In the genomic region with DNA sequence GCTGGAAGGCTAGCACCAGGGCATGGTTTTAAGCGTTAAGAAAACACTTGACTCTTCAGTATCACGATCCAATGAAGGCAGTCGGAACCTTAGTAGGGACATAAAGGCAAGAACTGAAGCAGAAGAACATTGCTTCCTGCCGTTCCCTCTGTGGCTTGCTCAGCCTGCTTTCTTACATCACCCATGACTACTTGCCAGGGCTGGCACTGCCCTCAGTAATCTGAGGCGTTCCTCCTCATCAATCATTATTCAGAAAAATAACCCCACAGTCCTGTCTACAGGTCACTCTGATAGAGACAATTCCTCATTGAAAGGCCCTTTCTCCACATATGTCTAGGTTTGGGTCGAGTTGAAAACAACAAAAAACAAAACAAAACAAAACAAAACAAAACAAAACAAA, we compare ENCODE assay signal across 26 mouse cellular contexts. TPM values are rescaled to one million over a fixed set of nuclear protein-coding genes. Genes with fewer than 3 reads are reported as not detected.
"Had no signal": no experiment of that assay in that cellular context is flagged by ENCODE, and none has a peak within 500 bp of the region (broad histone marks: within the 10 kb centered on the region; RNA-seq: fewer than 3 reads in every experiment).

No protein-coding gene starts in this region.

- H3K27me3 ChIP-seq: liver, embryonic 15.5 days; lung, embryonic 15.5 days; midbrain, embryonic 13.5 days; midbrain, embryonic 15.5 days; neural tube, embryonic 12.5 days had no signal

- H3K36me3 ChIP-seq: liver, embryonic 15.5 days; lung, embryonic 15.5 days; midbrain, embryonic 13.5 days; midbrain, embryonic 15.5 days; neural tube, embryonic 12.5 days had no signal

- H3K4me1 ChIP-seq: lung, embryonic 15.5 days; midbrain, embryonic 13.5 days; midbrain, embryonic 15.5 days; neural tube, embryonic 12.5 days had no signal

- DNase-seq: liver, postnatal 0 days; lung, adult 2 months; lung, postnatal 14 days; lung, postnatal 36 days; right cerebral cortex, postnatal 14 days; spleen, adult 18-20 months; thymus, adult 2 months; thymus, postnatal 25 days; thymus, postnatal 4 days had no signal

- H3K9ac ChIP-seq: liver, embryonic 15.5 days; liver, postnatal 0 days; lung, embryonic 15.5 days; midbrain, embryonic 13.5 days; midbrain, embryonic 15.5 days; neural tube, embryonic 12.5 days had no signal

- ATAC-seq: liver, postnatal 0 days; lung, postnatal 0 days; midbrain, embryonic 13.5 days; midbrain, embryonic 15.5 days had no signal

- H3K9me3 ChIP-seq: liver, embryonic 15.5 days; lung, embryonic 15.5 days; midbrain, embryonic 13.5 days; midbrain, embryonic 15.5 days; neural tube, embryonic 12.5 days had no signal

- H3K27ac ChIP-seq: liver, embryonic 15.5 days; lung, embryonic 15.5 days; macrophage; midbrain, embryonic 13.5 days; midbrain, embryonic 15.5 days; neural tube, embryonic 12.5 days had no signal

- H3K4me2 ChIP-seq: liver, embryonic 15.5 days; lung, embryonic 15.5 days; midbrain, embryonic 11.5 days; midbrain, embryonic 13.5 days; midbrain, embryonic 15.5 days; neural tube, embryonic 12.5 days had no signal

- H3K4me3 ChIP-seq: liver, embryonic 15.5 days; lung, embryonic 15.5 days; midbrain, embryonic 13.5 days; midbrain, embryonic 15.5 days; neural tube, embryonic 12.5 days had no signal

RNA-seq across cellular contexts. Expression of a gene that starts 8.8 kb away (rescaled TPM):
- total RNA-seq: megakaryocyte progenitor cell, adult 5-6 weeks; midbrain, postnatal 0 days; monocyte, adult 5-6 weeks; neutrophil, adult 5-6 weeks had no signal
- polyA plus RNA-seq: liver, embryonic 15.5 days; liver, postnatal 0 days; lung, adult 2 months; lung, embryonic 15.5 days; lung, postnatal 0 days; macrophage; midbrain, embryonic 11.5 days; midbrain, embryonic 13.5 days; midbrain, embryonic 15.5 days; midbrain, postnatal 0 days; neural tube, embryonic 12.5 days; neural tube, embryonic 14.5 days; testis, adult 2 months; urinary bladder, adult 2 months had no signal

RNA-seq across cellular contexts. Expression of a gene that starts 12.1 kb away (rescaled TPM):
- total RNA-seq: megakaryocyte progenitor cell, adult 5-6 weeks; monocyte, adult 5-6 weeks; neutrophil, adult 5-6 weeks had no signal
- polyA plus RNA-seq: liver, embryonic 15.5 days; liver, postnatal 0 days; lung, adult 2 months; lung, embryonic 15.5 days; lung, postnatal 0 days; macrophage; midbrain, embryonic 11.5 days; midbrain, embryonic 13.5 days; midbrain, embryonic 15.5 days; neural tube, embryonic 12.5 days; stomach, embryonic 14.5 days; stomach, embryonic 16.5 days; testis, adult 2 months; thymus, adult 2 months; urinary bladder, adult 2 months had no signal

RNA-seq across cellular contexts. Expression of a gene that starts 23.3 kb away (rescaled TPM):
- total RNA-seq: megakaryocyte progenitor cell, adult 5-6 weeks; monocyte, adult 5-6 weeks; neutrophil, adult 5-6 weeks had no signal
- polyA plus RNA-seq: liver, embryonic 15.5 days; liver, postnatal 0 days; lung, adult 2 months; lung, embryonic 15.5 days; lung, postnatal 0 days; macrophage; midbrain, embryonic 11.5 days; midbrain, embryonic 13.5 days; midbrain, embryonic 15.5 days; midbrain, postnatal 0 days; neural tube, embryonic 12.5 days; neural tube, embryonic 14.5 days; stomach, embryonic 14.5 days; urinary bladder, adult 2 months had no signal

RNA-seq across cellular contexts. Expression of a gene that starts 29.5 kb away (rescaled TPM):
- total RNA-seq: megakaryocyte progenitor cell, adult 5-6 weeks; midbrain, postnatal 0 days; monocyte, adult 5-6 weeks; neutrophil, adult 5-6 weeks had no signal
- polyA plus RNA-seq: liver, embryonic 15.5 days; liver, postnatal 0 days; lung, adult 2 months; lung, embryonic 15.5 days; lung, postnatal 0 days; macrophage; midbrain, embryonic 11.5 days; midbrain, embryonic 13.5 days; midbrain, embryonic 15.5 days; midbrain, postnatal 0 days; neural tube, embryonic 12.5 days; neural tube, embryonic 14.5 days; stomach, embryonic 14.5 days; stomach, embryonic 16.5 days; thymus, adult 2 months; urinary bladder, adult 2 months had no signal

RNA-seq across cellular contexts. Expression of a gene that starts 33.2 kb away (rescaled TPM):
- total RNA-seq: monocyte, adult 5-6 weeks had no signal
- polyA plus RNA-seq: macrophage; testis, adult 2 months; urinary bladder, adult 2 months had no signal
